Mouse (Mus musculus) frontal cortex, adult (tissue): ENCODE results near the gene Zfp148.
A peak's percentile ranks its signal among the peaks of the same experiment; 100 is the strongest.

Experiments used
- ATAC-seq: cut with Nextera tagmentation; 2 replicates; pipeline ENCODE4 v1.9.2; 2017; ENCODE audit warnings: mild to moderate bottlenecking, moderate library complexity, mixed read lengths; ENCODE audit not compliant: low TSS enrichment

Gene Zfp148

DNA sequence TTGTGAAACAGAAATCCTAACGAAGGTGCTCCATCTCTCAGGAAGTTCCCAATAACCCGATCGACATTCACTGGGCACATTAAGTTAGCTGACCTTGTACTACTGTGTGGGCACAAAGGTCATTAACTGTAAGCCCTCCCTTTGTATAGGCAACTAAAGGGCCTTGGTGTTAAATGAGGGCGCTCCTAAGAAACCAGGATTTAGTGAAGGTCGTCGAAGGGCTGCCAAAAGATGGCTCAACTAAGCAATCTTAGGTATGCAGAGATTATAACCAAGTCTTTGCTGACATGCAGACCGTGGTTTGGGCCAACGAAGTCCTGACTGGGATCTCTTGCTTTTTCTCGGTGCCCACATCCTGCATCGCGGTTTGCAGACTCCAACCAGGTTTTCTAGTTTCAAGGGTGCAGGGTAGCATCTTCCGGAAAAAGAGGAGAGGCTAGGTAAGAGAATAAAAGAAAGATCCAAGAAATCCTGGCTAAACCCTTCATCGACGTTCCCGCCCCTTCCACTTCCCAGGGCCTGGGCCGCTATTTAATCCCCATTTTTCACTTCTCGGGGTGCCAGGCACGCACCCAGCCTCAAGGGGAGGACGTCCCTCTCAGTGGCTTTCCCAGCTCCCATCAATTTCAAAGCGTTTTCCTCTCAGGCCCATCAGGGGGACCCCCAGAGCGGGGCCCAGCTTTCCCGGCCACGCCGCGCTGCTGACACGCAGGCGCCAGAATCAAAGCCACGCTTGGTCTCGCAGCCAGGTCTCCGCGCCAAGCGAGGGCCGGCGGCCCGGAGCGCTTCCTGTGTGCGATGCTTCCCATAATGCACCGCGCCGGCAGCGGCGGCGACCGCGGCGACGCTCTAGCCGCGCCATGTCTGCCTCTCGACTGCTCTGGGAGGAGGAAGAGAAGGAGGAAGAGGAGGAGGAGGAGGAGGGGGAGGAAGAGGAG is at the start of gene Zfp148:
Gene Zfp148 (plus strand): TSS at position 893 of the 938 bp plus-strand sequence.
- peak; percentile 87 for ATAC-seq

DNA sequence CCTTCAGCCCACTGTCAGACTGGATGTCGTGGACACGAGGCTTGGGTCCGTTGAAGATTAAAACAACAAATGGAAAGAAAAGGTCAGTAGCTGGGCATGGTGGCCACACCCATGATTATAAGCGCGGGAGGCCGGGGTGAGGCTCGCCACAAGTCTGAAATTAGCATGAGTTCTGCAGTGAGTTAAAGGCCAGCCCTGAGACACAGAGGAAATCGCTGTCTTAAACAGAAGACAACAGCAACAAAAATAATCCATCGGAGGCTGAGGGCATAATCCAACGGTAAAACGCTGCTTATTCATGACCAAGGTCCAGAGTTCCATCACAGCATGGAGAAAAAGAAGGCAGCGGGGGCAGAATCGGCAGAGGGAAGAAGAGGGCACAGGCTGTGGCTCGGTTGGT is 47.6 kb upstream of the Zfp148 start:
- no peak for ATAC-seq

DNA sequence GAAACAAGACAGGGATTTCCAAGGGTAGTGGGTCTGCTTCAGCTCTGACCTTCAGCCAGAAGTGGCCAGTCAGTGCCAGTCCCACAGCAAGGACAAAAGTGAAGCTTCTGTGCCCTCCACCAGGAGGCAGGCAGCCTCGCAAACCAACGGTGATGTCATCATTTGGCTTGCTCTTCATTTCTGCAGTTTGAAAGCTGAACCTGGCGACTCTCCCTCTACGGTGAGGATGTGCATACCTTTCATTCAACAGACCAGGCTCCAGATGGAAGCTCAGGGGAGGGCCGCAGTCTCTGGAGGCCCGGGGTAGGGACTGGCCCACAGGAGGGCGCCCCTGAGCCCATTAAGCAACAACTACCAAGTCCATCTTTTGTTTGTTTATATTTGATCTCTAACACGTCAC is 43.5 kb upstream of the Zfp148 start:
- ATAC-seq: peak; percentile 88

DNA sequence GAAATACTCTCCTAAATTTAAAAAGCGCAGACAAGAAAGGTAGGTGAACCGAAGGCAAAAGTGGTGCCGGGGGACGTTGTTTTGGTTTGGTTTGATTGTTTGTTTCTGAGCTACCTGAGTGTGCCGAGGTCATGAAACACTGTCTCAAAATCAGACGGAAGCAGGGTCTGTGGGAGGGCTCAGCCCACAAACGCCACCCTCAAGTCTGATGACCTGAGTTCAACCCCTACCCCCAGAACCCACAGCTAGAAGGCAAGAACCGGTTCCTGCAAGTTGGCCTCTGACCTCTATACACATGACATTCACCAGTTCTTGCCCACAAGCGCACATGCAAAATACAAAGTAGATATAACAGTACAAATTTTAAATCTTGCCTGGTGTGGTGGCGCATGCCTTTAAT is 43.0 kb upstream of the Zfp148 start:
- no peak for ATAC-seq

DNA sequence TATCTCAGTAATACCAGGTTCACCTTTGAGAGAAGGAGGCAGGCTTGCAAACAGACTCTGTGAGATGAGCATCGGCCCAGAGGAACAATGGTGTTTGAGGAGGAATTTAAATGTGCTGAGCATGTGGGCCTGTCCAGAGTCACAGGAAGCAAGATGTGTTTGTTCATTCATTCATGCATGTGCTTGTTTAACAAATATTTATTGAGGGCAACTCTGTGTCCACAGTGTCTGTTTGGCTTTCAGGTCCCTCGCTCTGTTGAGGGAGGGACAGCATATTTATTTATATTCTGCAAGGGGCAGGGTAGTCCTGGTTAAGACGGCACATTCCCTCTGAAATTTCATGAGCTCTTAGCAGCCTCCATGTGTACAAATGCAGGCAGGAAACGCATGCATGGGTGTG is 42.1 kb upstream of the Zfp148 start:
- ATAC-seq: no peak

DNA sequence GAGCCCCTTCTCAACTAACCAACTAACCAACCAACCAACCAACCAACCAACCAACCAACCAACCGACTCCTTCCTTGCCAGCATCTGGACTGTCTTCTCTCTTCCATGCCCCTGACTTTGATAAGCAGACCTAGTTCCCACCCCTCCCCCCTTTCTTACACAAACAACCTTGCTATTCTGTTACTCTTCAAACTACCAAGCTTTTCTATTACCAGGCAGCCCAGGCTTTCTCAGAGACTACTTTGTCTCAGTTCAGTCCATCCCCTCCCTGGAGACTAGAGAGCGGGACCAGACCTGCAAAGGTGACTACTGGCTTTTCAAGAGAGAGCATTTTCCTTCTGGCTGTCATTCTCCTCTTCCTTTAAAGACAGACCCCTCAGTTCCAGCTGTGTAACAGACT is 41.2 kb upstream of the Zfp148 start:
- ATAC-seq: no peak

DNA sequence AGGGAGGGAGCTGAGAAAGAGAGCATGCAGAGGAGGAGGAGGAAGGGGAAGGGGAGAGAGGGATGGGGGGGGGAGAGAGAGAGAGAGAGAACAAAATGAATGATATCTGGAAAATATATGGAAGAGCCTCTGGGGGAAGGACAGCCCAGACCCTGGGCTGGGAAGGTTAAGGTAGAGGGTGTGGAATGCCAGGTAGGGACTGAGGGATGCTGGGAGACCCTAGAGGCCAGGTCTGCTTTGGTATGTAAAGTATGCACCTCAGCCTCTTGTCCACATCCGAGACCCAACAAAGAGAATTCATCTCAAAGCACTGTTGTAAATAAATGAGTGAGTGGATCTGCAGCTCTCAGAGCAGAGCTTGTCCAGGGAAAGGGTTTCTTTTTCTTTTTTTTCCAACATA is 38.3 kb upstream of the Zfp148 start:
- no peak for ATAC-seq

DNA sequence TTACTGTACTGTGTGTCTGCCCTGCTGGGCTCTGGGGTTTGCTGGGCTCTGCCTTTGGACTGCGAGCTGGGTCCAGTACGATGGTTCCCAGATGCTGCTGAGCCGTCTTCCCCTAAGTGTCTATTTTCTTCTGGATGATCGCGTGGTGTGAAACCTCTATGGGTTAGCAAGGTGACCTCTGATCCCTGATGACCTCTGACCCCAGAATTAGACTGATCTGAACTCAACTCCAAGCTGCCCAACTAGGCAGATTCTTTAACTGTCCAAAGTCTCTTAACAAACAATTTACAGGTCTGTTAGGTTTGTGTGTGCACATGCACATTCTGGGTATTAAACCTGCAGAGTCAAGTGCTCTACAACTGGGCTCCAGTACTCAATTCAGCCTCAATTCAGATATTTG is 37.5 kb upstream of the Zfp148 start:
- no peak for ATAC-seq

DNA sequence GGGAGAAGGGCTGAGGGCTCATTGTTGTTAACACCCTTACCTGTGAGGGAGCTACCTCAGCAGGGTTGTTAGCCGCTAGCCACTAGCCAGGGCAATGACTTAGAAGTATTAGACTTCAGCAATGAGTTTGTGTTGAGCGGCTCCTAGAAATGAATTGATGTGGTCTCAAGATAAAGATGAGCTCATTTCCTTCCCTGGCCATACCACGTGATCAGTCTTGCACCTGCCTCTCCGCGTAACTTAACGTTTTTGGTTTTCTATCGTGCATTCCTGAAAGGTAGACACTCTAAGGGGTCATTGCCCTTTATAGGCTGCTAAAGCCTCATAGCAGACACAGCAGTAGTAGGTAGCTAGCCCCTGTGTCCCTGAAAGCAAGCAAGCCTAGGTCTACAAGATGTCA is 37.0 kb upstream of the Zfp148 start:
- ATAC-seq: no peak

DNA sequence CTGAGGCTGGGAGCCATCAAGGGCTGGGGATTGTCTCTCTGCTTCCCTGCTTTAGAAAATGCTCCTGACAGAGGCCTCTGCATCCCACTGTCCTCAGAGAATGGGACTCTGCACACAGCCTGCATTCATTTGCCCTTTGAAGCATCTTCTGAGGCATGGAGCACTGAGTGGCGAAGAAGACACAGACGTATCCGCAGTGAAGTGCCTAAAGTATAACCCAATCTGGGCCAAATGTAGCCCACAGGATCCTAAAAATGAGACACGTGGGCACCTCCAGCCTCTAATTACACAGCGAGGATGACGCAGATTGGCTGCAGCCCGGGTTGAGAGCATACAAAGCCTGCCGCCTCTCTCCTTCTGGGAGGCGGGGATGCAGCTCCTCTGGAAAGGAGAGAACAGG is 36.3 kb upstream of the Zfp148 start:
- ATAC-seq: peak; percentile 96

DNA sequence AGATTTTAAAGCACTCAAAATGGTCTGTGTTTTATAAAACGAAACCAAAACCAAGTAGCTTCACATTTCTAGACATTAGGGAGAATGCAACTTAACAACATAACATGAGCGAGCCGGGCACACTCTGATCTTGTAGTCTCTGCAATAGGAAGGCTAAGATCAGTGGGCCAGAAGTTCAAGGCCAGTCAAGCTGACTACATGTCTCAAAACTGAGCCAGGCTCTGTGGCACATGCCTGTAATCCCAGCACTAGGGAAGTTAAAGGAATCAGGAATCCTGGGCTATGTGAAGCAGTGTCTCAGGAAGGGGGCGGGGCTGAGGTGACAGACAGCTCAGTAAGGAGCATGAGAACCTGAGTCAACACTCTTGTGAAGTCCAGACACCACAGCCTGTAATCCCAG is 35.8 kb upstream of the Zfp148 start:
- peak; percentile 25; the same call in 1 of the 2 replicates for ATAC-seq

DNA sequence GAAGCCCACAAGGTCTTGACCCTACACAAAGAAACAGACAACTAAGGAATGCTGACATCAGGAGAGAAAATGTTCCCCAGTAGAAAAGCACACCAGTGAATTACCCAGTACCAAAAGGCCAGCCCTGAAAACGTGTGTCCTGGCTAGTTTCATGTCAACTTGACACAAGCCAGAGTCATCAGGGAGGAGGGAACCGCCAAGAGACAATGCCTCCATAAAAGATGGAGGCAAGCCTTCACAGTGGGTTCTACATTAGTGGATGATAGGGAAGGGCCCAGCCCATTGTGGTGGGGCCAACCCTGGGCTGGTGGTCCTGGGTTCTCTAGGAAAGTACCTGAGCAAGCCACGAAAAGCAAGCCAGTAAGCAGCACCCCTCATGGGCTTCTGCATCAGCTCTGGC is 34.3 kb upstream of the Zfp148 start:
- ATAC-seq: no peak

DNA sequence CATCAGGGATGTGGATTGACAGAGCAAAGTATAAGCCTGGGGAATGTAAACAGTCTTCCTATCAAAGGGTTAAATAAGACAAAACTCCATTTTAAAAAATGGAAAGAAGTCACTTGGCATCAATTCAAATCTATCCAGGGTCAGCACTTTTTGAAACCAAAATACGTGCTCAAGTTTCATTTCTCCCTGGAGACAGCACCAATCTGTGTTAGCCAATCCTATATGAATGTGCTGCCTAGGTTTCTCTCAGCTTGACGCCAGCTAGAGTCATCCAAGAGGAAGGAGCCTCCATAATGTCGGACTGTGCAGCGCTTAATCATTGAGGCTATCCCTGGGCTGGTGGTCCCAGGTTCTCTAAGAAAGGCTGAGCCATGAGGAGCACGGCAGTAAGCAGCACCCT is 33.5 kb upstream of the Zfp148 start:
- no peak for ATAC-seq

DNA sequence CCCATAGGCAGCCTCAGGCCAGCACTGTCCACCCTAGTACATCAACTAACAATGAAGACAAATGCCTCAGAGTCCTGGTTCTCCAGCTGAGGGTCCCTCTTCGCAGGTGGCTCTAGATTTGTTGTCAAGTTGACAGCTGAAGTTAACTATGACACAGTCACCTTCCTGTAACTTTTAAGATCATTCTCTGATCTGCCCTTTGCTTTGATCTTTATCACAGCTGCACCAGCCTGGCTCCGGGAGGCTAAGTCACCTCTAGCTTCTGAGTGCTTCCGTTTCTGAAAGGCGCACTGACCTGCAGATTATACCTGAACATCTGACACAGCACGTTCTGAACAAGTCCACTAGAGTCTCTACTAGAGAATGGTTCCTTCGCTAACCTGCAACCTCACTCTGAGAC is 22.8 kb upstream of the Zfp148 start:
- no peak for ATAC-seq

DNA sequence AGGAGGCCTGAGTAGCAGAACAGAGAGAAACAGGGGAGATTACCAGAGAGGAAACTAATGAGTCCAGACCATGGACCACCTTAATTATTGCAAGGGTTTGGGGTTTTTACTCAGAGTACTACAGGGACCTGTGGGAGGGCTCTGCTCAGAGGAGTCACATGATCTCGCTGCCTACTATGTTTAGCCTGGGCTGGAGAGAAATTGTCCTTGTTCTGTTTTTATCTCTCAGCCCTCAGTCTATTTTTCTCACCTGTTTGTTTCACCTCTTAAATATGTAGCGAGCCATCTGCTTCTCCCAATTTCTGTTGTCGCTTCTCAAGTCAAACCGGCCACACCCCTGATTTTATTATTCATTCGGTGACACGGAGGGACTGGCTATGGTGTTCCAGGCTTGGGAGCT is 14.9 kb upstream of the Zfp148 start:
- ATAC-seq: peak; percentile 80

DNA sequence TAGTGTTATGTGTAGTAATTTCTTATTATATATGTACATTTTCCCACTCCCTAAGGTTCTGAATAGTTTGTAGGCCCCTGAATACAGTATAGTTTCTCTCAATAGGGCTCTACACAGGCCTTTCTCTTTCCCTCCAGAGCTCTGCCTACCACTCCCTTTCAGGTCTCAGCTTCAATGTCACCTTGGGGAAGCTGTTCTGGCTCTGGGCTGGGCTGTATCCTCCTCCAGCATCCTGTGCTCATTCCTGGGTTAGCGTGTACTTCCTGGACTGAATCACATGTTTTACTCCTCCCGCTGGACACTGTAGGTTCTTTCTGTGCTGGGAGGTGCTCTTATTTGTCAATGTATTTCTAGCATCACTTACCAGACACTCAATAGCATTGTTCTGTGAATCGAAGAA is 12.0 kb upstream of the Zfp148 start:
- no peak for ATAC-seq

DNA sequence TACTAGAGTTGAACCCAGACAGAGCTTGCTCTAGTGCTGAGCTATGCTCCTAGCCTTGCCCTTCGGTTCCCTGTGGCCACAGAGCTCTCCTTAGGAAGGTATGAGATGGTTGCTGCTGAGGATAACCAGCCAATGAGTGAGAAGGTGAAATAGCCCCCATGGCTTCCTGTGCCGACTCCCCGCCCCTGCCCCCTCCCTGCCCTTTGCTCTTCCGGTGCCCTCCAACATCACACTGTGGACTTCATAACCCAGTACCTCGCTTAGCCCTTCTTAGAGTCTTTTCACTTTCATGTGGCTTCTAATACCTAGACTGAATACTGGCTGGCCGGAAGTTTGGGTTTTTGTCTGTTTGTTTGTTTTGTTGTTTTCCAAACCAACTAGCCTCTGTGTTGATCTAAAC is 9.8 kb upstream of the Zfp148 start:
- no peak for ATAC-seq

DNA sequence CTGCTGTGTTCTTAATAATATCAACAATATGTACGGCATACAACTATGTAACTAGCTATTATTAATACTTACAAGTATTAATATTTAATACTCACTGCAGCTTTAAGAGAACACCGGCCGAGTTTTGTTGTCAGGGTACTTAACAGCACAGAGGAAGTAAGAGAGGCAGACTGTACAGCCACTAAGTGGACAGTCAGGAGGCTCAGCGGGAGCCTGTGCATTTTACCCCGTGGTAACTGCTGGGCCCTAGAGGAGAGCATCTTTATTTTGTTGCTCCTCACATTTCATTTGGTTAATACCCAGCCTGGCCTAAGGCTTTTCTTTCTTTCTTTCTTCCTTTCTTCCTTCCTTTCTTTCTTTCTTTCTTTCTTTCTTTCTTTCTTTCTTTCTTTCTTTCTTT is 8.0 kb upstream of the Zfp148 start:
- no peak for ATAC-seq

DNA sequence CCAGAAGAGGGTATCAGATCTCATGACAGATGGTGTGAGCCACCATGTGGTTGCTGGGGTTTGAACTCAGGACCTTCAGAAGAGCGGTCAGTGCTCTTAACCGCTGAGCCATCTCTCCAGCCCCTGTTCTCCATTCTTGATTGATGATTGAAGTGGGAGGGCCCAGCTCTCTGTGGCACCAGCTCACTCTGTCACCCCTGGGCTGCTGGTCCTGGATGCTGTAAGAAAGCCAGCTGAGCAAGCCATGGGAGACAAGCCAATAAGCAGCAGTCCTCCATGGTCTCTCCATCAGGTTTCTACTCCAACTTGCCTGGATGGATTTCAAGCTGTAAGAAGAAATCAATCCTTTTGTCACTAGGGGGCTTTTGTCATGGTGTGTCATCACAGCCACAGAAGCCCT is 7.3 kb upstream of the Zfp148 start:
- no peak for ATAC-seq

DNA sequence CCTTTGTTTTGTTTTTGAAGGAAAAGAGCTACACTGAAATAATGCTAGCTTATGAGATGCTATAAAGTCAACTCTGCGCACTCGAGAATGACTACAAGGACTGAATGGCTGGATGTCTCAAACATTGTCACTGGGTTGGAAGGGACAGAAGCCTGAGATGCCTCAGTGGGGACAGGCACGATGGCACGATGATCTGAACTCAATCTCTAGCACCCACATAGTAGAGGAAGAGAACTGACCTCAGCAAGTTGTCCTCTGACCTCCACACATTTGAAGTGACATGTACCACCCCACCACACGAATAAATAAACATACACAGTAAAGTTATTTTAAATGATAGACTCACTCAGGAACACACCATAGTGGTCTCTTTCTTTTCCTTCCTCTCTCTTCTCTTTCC is 4.4 kb upstream of the Zfp148 start:
- ATAC-seq: no peak

DNA sequence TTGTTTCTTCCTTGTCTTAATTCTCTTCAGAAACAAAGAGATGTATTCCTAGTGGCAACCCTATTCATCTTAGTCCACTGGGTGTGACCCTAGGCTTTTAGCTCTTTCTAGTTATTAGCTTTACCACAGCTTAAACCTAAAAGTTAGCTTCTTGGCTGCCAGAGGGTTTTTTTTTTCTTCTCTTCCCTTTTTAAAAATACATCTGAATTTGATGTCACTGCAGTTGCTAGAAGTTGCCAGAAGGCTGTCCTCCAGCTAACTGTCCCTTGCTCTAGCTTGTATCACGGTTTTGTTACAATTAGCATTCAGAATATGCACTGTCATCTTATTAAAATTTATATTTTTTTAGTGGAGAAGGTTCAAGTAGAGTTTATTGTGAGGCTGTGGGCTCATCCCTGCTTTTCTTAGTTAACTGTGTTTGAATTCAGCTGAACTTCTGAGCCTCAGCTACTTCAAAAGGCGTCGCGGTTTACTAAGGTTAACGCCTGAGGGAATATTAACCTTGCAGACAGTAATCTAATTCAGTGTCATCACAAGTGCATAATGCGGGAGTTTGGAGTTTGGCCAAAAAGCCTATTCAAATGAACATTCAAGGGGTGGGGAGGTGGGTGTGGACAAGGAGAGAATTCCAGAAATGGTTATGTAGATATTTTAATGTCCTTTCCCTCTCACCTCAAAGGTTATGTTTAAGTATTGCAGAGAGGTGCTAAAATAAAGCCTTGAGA is 1.3 kb upstream of the Zfp148 start:
- no peak for ATAC-seq

DNA sequence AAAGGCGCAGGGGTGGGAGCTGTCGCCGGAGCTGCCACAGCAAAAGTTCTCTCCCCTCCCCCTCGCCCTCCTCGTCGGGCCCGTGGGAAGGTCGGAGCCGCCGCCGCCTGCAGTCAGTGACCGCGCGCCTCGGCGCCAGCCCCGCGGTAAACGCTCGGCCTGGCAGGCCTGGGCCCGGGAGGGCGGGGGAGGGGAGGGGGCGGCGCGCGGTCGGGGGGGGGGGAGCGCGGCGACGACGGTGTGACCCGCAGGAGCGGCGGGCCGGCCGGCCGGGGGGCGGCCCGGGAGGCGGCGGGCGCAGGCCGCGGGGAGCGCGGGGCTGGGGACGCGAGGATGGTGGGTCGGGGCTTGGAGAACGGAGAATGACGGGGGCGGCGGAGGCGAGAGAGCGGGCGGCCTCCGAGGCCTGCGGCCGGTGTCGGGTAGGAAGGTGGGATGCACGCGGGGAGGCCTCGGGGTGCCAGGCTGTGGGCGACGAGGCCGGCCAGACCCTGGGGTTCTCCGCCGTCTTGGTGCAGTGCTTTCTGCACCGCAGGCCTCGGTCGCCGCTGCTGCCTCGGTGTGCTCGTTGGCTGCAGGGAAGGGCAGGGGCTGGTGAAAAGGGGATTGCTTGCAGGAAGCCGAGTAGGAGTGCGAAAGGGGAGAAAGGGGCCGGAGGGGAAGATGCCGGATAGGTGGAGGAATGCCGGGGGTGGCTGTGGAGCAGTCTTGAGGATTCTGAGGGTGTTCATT is 412 bp downstream of the Zfp148 start:
- peak; percentile 45; the same call in 1 of the 2 replicates for ATAC-seq
